Mouse (Mus musculus) hindbrain, embryonic 16.5 days (tissue): Measurements from ENCODE around the gene Cemip2. TPM values are rescaled to one million over a fixed set of nuclear protein-coding genes. Genes with fewer than 3 reads are reported as not detected.

ENCODE experiments used
- ATAC-seq: fragments of 200-750 bp; cut with Nextera tagmentation; 2 replicates; pipeline ENCODE4 v1.8.0; 2017; ENCODE audit warnings: moderate TSS enrichment, moderate library complexity
- H3K27ac ChIP-seq: fragments of 300-500 bp; sonication (generic); 2 replicates; pipeline ENCODE4 v1.5.1; 2014; ENCODE audit warnings: low read depth, mild to moderate bottlenecking, control low read depth, low read length, moderate library complexity
- H3K27me3 ChIP-seq: fragments of 300-500 bp; sonication (generic); replicated peaks from 2 replicates; pipeline ENCODE4 v1.6.1; 2014; ENCODE audit warnings: low read length; ENCODE audit not compliant: control insufficient read depth, insufficient read depth
- H3K36me3 ChIP-seq: fragments of 300-500 bp; sonication (generic); 2 replicates; pipeline ENCODE4 v1.6.1; 2014; ENCODE audit warnings: mild to moderate bottlenecking, low read length, moderate library complexity, mixed read lengths; ENCODE audit not compliant: control insufficient read depth, insufficient read depth
- H3K4me1 ChIP-seq: fragments of 300-500 bp; sonication (generic); 2 replicates; pipeline ENCODE4 v1.6.1; 2014; ENCODE audit warnings: low read depth, low read length; ENCODE audit not compliant: control insufficient read depth, insufficient read depth
- H3K4me2 ChIP-seq: fragments of 300-500 bp; sonication (generic); 2 replicates; pipeline ENCODE4 v1.6.1; 2014; ENCODE audit warnings: mild to moderate bottlenecking, low read length, control low read depth, moderate library complexity
- H3K4me3 ChIP-seq: fragments of 300-500 bp; sonication (generic); 2 replicates; pipeline ENCODE4 v1.5.1; 2014; ENCODE audit warnings: mild to moderate bottlenecking, low read length, control low read depth, moderate library complexity
- H3K9ac ChIP-seq: fragments of 300-500 bp; sonication (generic); 2 replicates; pipeline ENCODE4 v1.6.1; 2014; ENCODE audit warnings: low read depth, mild to moderate bottlenecking, control low read depth, low read length, moderate library complexity
- H3K9me3 ChIP-seq: fragments of 300-500 bp; sonication (generic); 2 replicates; pipeline ENCODE4 v1.6.1; 2014; ENCODE audit warnings: mild to moderate bottlenecking, low read length, moderate library complexity; ENCODE audit not compliant: control insufficient read depth
- WGBS: fragments of 180-500 bp; shearing (Covaris S2); extraction: QIAGEN DNeasy Blood & Tissue Kit; methylation state at CpG from one replicate; pipeline ENCODE4 v1.1.7; 2014; 5-methylcytosine and 5-hydroxymethylcytosine counted together
- polyA plus RNA-seq: library from polyadenylated mRNA; unstranded; fragments of >200 nt; fragmentation: Nextera tagmentation; extraction: Ambion mirVana; gene quantifications from 2 replicates; pipeline ENCODE4 v1.2.1, GENCODE M21; 2015

Cemip2 gene
- polyA plus RNA-seq: 15.4 and 22.2 TPM in 2 replicates

DNA sequence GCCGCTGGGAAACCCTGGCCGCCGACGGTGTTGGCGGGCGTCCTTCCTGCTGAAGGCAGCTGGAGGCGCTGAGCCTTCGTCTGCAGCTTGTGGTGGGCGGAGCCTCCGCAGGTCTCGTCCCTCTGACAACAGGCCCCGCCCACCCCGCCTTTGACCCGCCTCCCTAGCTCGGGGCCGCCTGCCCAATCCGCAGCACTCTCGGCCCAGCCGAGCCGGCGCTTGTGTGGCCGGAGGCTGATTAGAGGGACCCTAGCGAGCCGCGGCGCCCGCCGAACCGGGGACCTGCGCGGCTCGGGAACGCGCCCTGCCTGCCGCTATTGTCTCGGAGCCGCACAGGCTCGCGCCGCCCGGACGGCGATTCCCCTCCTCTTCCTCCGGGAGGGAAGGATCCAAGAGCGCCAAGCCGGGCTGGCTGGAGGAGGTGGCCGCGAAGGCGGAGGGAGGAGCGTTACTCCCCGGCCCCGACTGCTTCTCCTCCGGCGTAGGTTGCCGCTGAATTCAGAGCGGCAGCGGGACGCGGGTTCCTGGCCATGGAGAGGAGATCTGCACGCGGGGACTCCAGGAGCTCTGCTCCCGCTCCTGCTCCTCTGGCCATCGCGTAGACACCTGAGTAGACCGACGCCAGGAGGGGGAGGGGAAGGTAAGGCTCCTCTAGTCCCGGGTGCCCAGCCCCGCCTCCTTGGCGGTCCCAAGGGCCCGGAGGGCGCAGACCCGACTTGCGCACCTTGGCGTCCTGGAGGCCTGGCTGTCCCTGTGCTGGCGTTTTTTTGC, at the start of gene Cemip2:
Gene Cemip2, plus strand, starts transcription at position 196 of the 771 bp plus-strand sequence.
- peak within 1 kb of the TSS; percentile 83 for H3K4me3 ChIP-seq
- ATAC-seq: peak; percentile 95
- peak within 1 kb of the TSS; percentile 89 for H3K4me2 ChIP-seq
- no peaks in the 10 kb centered on the region for H3K27me3 ChIP-seq
- peak within 1 kb of the TSS; percentile 89 for H3K9ac ChIP-seq
- no peaks in the 10 kb centered on the region for H3K36me3 ChIP-seq
- peaks cover 31% of the 10 kb centered on the region for H3K4me1 ChIP-seq
- no peaks in the 10 kb centered on the region for H3K9me3 ChIP-seq
- H3K27ac ChIP-seq: peak within 1 kb of the TSS; percentile 95
- under 1% methylated on average over 63 of the region's 75 CpGs for WGBS

DNA sequence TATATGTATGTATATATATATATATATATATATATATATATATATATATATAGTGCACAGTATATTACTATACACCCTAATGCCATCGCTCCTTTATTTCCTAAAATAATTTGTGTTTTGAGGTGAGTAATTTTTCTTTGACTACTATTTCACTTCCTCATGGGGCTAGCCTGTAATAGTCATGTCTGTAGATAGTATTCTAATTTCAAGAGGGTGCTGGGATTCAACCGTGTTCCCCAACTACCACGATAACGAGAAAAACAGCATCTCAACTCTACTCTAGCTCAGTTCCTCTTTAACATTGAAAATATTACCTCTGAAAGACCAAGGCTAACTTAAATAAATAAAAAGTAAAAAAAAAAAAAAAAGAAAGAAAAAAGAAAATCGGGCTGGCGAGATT, 49.8 kb upstream of the Cemip2 start:
- no peak overlapping the region for H3K27ac ChIP-seq
- no peaks in the 10 kb centered on the region for H3K27me3 ChIP-seq
- WGBS: 95% methylated on average over 6 of the region's 6 CpGs
- H3K36me3 ChIP-seq: no peaks in the 10 kb centered on the region
- no peaks in the 10 kb centered on the region for H3K4me1 ChIP-seq
- H3K4me3 ChIP-seq: no peak overlapping the region
- H3K9ac ChIP-seq: no peak overlapping the region
- no peak overlapping the region for H3K4me2 ChIP-seq
- no peaks in the 10 kb centered on the region for H3K9me3 ChIP-seq
- ATAC-seq: no peak

DNA sequence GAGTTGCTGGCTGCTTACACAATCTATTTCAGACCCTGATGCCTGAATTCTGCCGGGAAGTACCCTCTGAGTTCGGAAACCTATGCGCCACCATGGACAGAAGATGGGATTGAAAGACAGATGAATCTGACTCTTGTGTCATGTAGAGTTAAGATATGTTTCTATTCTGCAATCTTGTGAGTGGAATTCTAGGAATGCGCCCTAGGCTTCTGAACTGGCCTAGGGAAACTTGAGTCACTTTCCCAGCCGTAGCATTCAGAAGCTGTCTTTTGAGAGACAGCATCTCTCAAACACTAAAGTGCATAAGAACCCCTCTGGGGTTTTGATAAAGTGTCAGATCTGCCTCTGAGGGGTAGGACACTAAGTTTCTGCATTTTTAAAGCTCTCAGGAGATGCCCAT, 46.3 kb upstream of the Cemip2 start:
- Histone ChIP-seq H3K4me1 (no peaks in the 10 kb centered on the region), H3K4me3 (no peak overlapping the region), H3K9me3 (no peaks in the 10 kb centered on the region), H3K9ac (no peak overlapping the region), H3K4me2 (no peak overlapping the region), H3K27ac (no peak overlapping the region), H3K27me3 (no peaks in the 10 kb centered on the region), H3K36me3 (no peaks in the 10 kb centered on the region)
- no peak for ATAC-seq
- WGBS: 86% methylated on average over 5 of the region's 5 CpGs

DNA sequence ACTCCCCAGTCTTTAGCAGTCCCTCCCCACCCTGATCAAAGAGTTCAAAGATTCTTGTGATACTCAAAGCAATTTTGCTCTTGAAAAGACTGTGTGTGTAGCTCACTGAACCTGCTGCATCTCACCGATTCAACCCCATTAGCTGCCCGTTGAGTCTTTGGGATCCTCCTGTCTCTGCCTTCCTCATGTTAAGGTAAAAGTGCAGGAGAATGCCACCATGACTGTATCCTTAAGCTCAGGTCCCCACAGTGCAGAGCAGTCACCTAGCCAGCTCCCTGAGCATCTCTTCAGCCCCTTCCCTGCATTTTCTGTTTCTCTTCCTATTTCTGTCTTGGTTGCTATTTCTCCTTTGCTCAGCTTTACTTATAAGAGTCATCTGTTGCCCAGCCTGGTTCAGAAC, 45.0 kb upstream of the Cemip2 start:
- Histone ChIP-seq H3K27me3 (no peaks in the 10 kb centered on the region), H3K9ac (no peak overlapping the region), H3K4me3 (no peak overlapping the region), H3K4me2 (no peak overlapping the region), H3K27ac (no peak overlapping the region), H3K4me1 (peaks cover 2% of the 10 kb centered on the region; the same call in 1 of the 2 replicates), H3K36me3 (no peaks in the 10 kb centered on the region), H3K9me3 (no peaks in the 10 kb centered on the region)
- no peak for ATAC-seq
- 97% methylated on average over 2 of the region's 2 CpGs for whole genome bisulfite sequencing

DNA sequence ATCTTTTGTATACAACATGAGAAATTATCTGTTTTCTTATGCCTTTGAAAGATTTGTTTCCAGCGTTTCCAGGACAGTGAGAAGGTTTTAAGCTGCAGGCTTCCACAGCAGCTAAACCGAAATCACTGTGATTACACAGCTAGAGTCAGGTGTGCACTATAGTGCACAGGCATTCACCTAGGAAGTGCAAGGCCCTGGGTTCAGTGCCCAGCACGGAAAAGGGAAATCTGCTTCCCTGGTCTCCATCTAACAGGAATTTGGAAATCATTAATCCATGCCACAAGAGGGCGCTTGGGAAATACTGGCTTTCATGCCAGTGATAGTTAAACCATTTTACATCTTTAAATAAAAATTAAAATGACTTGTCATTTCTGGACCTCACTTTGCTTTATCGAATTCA, 44.0 kb upstream of the Cemip2 start:
- no peak for ATAC-seq
- 37% methylated on average over 5 of the region's 5 CpGs for WGBS
- Histone ChIP-seq H3K36me3 (no peaks in the 10 kb centered on the region), H3K4me3 (no peak overlapping the region), H3K4me1 (peaks cover 2% of the 10 kb centered on the region; the same call in 1 of the 2 replicates), H3K9ac (no peak overlapping the region), H3K4me2 (no peak overlapping the region), H3K27me3 (no peaks in the 10 kb centered on the region), H3K27ac (no peak overlapping the region), H3K9me3 (no peaks in the 10 kb centered on the region)

DNA sequence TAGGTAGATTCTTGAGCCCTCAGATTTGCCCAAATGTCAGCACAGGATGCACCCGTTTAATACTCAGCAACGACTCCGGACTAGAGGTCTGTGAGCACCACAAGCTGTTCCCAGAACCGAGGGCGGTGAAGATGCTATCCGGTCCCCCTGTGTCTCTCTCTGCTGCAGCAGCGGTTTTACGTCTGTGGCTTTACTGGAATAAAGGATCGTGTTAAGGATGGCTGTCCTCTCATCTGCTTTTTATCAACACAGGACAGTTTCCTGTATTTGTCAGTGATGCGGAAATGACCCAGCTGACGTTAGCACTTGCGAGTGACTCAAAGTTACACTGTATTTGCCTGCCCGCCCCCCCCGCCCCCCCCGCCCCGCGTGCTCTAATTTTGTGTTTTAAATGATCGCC, 40.7 kb upstream of the Cemip2 start:
- no peaks in the 10 kb centered on the region for H3K9me3 ChIP-seq
- H3K4me2 ChIP-seq: 0 out of 2 replicates have a peak overlapping the region, but pooled peaks have one; percentile 7
- no peak overlapping the region for H3K9ac ChIP-seq
- no peak overlapping the region for H3K4me3 ChIP-seq
- H3K27ac ChIP-seq: no peak overlapping the region
- no peaks in the 10 kb centered on the region for H3K36me3 ChIP-seq
- no peak for ATAC-seq
- peaks cover 2% of the 10 kb centered on the region; the same call in 1 of the 2 replicates for H3K4me1 ChIP-seq
- H3K27me3 ChIP-seq: no peaks in the 10 kb centered on the region
- WGBS: 64% methylated on average over 18 of the region's 18 CpGs

DNA sequence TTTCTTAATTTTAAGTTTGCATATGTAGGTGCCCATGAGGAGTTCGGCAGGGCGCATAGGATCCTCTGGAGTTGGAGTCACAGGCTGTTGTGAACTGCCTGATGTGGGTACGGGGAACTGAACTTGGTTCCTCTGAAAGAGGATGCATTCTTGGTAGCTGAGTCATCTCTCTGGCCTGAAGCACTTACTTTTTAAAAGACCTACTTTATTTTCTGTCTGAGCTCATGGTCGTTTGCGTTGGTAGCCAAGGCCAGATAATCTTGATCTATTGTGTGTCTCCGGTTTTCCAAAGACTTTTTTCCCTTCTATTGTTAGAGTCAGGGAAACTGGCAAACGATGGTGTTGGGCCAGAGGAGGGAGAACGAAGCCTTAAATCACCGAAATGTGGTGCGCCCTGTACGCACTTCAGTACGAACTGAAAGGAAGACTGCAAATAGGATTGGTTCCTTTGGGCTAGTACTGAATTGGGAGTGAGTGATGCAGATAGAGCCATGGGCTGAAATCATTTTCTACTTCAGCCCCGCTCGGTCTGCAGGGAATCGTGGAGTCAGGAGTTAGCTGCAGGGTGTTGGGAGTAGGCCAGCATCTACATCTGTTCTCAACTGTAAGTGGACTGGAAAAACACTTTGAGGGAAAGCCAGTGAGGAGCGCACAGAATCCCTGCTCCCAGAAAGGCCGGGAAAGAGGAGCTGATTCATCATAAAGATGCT, 40.1 kb upstream of the Cemip2 start:
- no peak overlapping the region for H3K4me3 ChIP-seq
- peaks cover 2% of the 10 kb centered on the region; the same call in 1 of the 2 replicates for H3K4me1 ChIP-seq
- no peak overlapping the region for H3K9ac ChIP-seq
- WGBS: 44% methylated on average over 17 of the region's 17 CpGs
- no peaks in the 10 kb centered on the region for H3K27me3 ChIP-seq
- no peaks in the 10 kb centered on the region for H3K36me3 ChIP-seq
- no peaks in the 10 kb centered on the region for H3K9me3 ChIP-seq
- ATAC-seq: peak; percentile 80
- H3K27ac ChIP-seq: peak overlapping the region; percentile 63
- H3K4me2 ChIP-seq: peak overlapping the region; percentile 9

DNA sequence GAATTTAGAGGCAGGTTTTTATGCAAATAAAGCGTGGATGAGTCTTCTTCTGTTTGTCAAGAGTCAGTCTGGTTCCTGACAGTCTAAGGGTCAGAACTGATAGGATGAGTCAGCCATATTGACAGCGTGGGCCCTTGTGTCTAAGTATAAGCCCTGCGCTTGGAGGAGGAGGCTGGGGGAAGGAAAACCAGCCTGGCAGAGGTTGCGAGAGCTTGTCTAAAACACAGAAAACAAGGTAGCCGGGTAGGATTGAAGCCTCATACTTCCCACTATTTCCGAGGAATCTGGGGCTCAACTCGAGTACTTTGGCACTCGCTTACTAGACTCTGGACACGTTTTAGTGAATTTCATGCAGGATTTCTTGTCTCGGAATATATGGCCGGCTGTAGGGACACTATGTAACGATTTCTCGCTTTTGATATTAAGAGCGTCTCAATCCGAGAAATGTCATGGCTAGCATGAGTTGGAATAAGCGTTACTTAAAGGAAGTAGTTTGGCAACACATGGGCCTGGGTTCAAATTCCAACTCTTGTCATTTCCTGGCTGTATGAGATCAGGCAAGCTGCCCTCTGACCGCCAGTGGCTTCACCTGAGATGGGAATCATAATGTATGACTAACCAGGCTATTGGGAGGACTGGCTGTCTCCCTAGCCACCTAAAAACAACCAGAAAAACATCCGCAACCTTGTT, 39.4 kb upstream of the Cemip2 start:
- Histone ChIP-seq H3K9ac (no peak overlapping the region), H3K9me3 (no peaks in the 10 kb centered on the region), H3K27me3 (no peaks in the 10 kb centered on the region), H3K4me2 (no peak overlapping the region; the same call in 1 of the 2 replicates), H3K4me3 (no peak overlapping the region), H3K27ac (peak overlapping the region; percentile 63), H3K36me3 (no peaks in the 10 kb centered on the region), H3K4me1 (peaks cover 2% of the 10 kb centered on the region; the same call in 1 of the 2 replicates)
- 81% methylated on average over 18 of the region's 18 CpGs for WGBS
- ATAC-seq: peak; percentile 38; the same call in 1 of the 2 replicates

DNA sequence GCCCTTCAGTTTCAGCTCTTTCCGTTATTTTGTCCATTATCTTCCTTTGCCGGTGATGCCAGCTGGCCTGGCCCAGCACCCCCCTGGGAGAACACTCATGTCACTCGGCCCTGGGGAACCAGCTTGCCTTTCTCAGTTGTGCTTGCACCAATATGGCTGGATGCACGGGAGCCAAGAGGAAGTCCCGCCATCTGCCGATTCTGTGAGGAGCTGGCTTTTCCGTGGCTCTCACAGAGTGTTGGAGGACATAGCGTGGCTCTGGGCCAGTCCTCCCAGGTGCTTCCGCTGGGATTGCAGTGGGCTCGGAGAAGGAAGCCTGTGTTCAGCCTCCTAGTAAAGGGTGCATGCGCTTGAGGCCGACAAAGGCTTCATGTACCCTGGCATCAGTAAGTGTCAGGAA, 36.0 kb upstream of the Cemip2 start:
- Histone ChIP-seq H3K36me3 (no peaks in the 10 kb centered on the region), H3K4me2 (0 out of 2 replicates have a peak overlapping the region, but pooled peaks have one; percentile 15), H3K27me3 (no peaks in the 10 kb centered on the region), H3K9ac (no peak overlapping the region), H3K4me3 (no peak overlapping the region), H3K27ac (no peak overlapping the region), H3K9me3 (no peaks in the 10 kb centered on the region), H3K4me1 (peaks cover 2% of the 10 kb centered on the region; the same call in 1 of the 2 replicates)
- 53% methylated on average over 12 of the region's 12 CpGs for WGBS
- ATAC-seq: peak; percentile 83
